Mouse (Mus musculus) MEL (cell line): ENCODE data around the gene Ppef2. TPM values are rescaled to one million over a fixed set of nuclear protein-coding genes. Genes with fewer than 3 reads are reported as not detected.
A peak's percentile ranks its signal among the peaks of the same experiment; 100 is the strongest.

ENCODE experiments used
- DNase-seq: peaks from one replicate; pipeline ENCODE4 v3.0.0; 2011; ENCODE audit warnings: low read depth, low spot score
- H3K27ac ChIP-seq: 2 replicates; pipeline ENCODE4 v1.5.1; 2012; ENCODE audit warnings: low read depth, mild to moderate bottlenecking, control low read depth, low read length, moderate library complexity; ENCODE audit not compliant: control insufficient read depth
- H3K27me3 ChIP-seq, 2 experiments: fragments of 150-350 bp in 1 of 2; sonication (generic) in 1 of 2; 2 replicates each; pipeline ENCODE4 v1.6.1; 2012; ENCODE audit warnings: low read length in 2 of 2, mild to moderate bottlenecking in 2 of 2, improper control_type of control experiment in 1 of 2, moderate library complexity in 1 of 2; ENCODE audit not compliant: insufficient read depth in 2 of 2, control insufficient read depth in 1 of 2
- H3K36me3 ChIP-seq, 2 experiments: 2 replicates each; pipeline ENCODE4 v1.6.1; 2012 to 2014; ENCODE audit warnings: low read length in 2 of 2, improper control_type of control experiment in 1 of 2, inconsistent platforms in 1 of 2, mild to moderate bottlenecking in 1 of 2; ENCODE audit not compliant: insufficient read depth in 2 of 2, control insufficient read depth in 1 of 2
- H3K4me1 ChIP-seq, 2 experiments: fragments of 150-350 bp in 1 of 2; sonication (generic) in 1 of 2; 2 replicates each; pipeline ENCODE4 v1.6.1; 2012; ENCODE audit warnings: low read length in 2 of 2, improper control_type of control experiment in 1 of 2, mild to moderate bottlenecking in 1 of 2; ENCODE audit not compliant: insufficient read depth in 2 of 2, control insufficient read depth in 1 of 2
- H3K4me3 ChIP-seq, 2 experiments: fragments of 150-350 bp in 1 of 2; sonication (generic) in 1 of 2; 2 replicates each; pipeline ENCODE4 v1.5.1; 2012; ENCODE audit warnings: low read depth in 2 of 2, low read length in 2 of 2, mild to moderate bottlenecking in 2 of 2, moderate library complexity in 2 of 2, control low read depth in 1 of 2, improper control_type of control experiment in 1 of 2; ENCODE audit not compliant: control insufficient read depth in 1 of 2, insufficient read depth in 1 of 2
- H3K79me2 ChIP-seq: 2 replicates; pipeline ENCODE4 v1.6.1; 2012; ENCODE audit warnings: mild to moderate bottlenecking, low read length, moderate library complexity; ENCODE audit not compliant: control insufficient read depth, poor library complexity, insufficient read depth
- H3K9ac ChIP-seq: 2 replicates; pipeline ENCODE4 v1.6.1; 2012; ENCODE audit warnings: low read depth, mild to moderate bottlenecking, control low read depth, low read length, moderate library complexity; ENCODE audit not compliant: control insufficient read depth, poor library complexity, severe bottlenecking
- H3K9me3 ChIP-seq: fragments of 150-350 bp; sonication (generic); replicated peaks from 2 replicates; pipeline ENCODE4 v1.6.1; 2012; ENCODE audit warnings: mild to moderate bottlenecking, low read length, improper control_type of control experiment, moderate library complexity; ENCODE audit not compliant: insufficient read depth
- BHLHE40 ChIP-seq: IDR thresholded peaks from 2 replicates; pipeline ENCODE4 v1.6.1; 2012; ENCODE audit warnings: low read depth, mild to moderate bottlenecking, inconsistent platforms, low read length, improper control_type of control experiment, borderline replicate concordance
- ELF1 ChIP-seq: IDR thresholded peaks from 2 replicates; pipeline ENCODE4 v1.6.1; 2014; ENCODE audit warnings: low read depth, mild to moderate bottlenecking, inconsistent platforms, low read length, improper control_type of control experiment, moderate library complexity
- ETS1 ChIP-seq: IDR thresholded peaks from 2 replicates; pipeline ENCODE4 v1.6.1; 2012; ENCODE audit warnings: low read depth, mild to moderate bottlenecking, inconsistent platforms, low read length, improper control_type of control experiment, moderate library complexity
- JUND ChIP-seq: IDR thresholded peaks from 2 replicates; pipeline ENCODE4 v1.6.1; 2011; ENCODE audit warnings: low read depth, mild to moderate bottlenecking, improper control_type of control experiment, low read length
- MAZ ChIP-seq: IDR thresholded peaks from 2 replicates; pipeline ENCODE4 v1.6.1; 2012; ENCODE audit warnings: low read depth, mild to moderate bottlenecking, inconsistent platforms, low read length, improper control_type of control experiment
- MYB ChIP-seq: IDR thresholded peaks from 2 replicates; pipeline ENCODE4 v1.6.1; 2011; ENCODE audit warnings: mild to moderate bottlenecking, low read depth, low read length, improper control_type of control experiment
- MYC ChIP-seq: IDR thresholded peaks from 2 replicates; pipeline ENCODE4 v1.6.1; 2011; ENCODE audit warnings: low read depth, mild to moderate bottlenecking, low read length, improper control_type of control experiment, moderate library complexity
- NELFE ChIP-seq: IDR thresholded peaks from 2 replicates; pipeline ENCODE4 v1.6.1; 2011; ENCODE audit warnings: low read depth, low read length, improper control_type of control experiment
- NRF1 ChIP-seq: IDR thresholded peaks from 2 replicates; pipeline ENCODE4 v1.6.1; 2014; ENCODE audit warnings: low read depth, mild to moderate bottlenecking, inconsistent platforms, low read length, improper control_type of control experiment, moderate library complexity; ENCODE audit not compliant: poor library complexity, insufficient read depth, severe bottlenecking
- RAD21 ChIP-seq: IDR thresholded peaks from 2 replicates; pipeline ENCODE4 v1.6.1; 2011; ENCODE audit warnings: mild to moderate bottlenecking, low read depth, low read length, improper control_type of control experiment
- SIN3A ChIP-seq: IDR thresholded peaks from 2 replicates; pipeline ENCODE4 v1.6.1; 2012; ENCODE audit warnings: low read length, improper control_type of control experiment, inconsistent platforms
- TAL1 ChIP-seq: IDR thresholded peaks from 2 replicates; pipeline ENCODE4 v1.6.1; 2012; ENCODE audit warnings: mild to moderate bottlenecking, inconsistent platforms, low read length, moderate library complexity, mixed read lengths
- TBP ChIP-seq: IDR thresholded peaks from 2 replicates; pipeline ENCODE4 v1.8.0; 2011; ENCODE audit warnings: low read depth, low read length, improper control_type of control experiment
- UBTF ChIP-seq: IDR thresholded peaks from 2 replicates; pipeline ENCODE4 v1.6.1; 2012; ENCODE audit warnings: low read depth, mild to moderate bottlenecking, inconsistent platforms, low read length, improper control_type of control experiment, moderate library complexity, borderline replicate concordance; ENCODE audit not compliant: insufficient read depth
- USF1 ChIP-seq: IDR thresholded peaks from 2 replicates; pipeline ENCODE4 v1.6.1; 2014; ENCODE audit warnings: low read depth, mild to moderate bottlenecking, inconsistent platforms, low read length, improper control_type of control experiment, moderate library complexity
- ZC3H11A ChIP-seq: IDR thresholded peaks from 2 replicates; pipeline ENCODE4 v1.6.1; 2012; ENCODE audit warnings: low read depth, mild to moderate bottlenecking, inconsistent platforms, low read length, improper control_type of control experiment
- ZKSCAN1 ChIP-seq: IDR thresholded peaks from 2 replicates; pipeline ENCODE4 v1.6.1; 2012; ENCODE audit warnings: low read depth, mild to moderate bottlenecking, inconsistent platforms, low read length, improper control_type of control experiment, moderate library complexity
- ZNF384 ChIP-seq: IDR thresholded peaks from 2 replicates; pipeline ENCODE4 v1.6.1; 2012; ENCODE audit warnings: low read depth, mild to moderate bottlenecking, inconsistent platforms, low read length, improper control_type of control experiment
- polyA plus RNA-seq, 2 experiments: library from polyadenylated mRNA; stranded (reverse) in 1 of 2; unstranded in 1 of 2; fragments of >175 nt in 1 of 2; fragments of >200 nt in 1 of 2; gene quantifications; 2 replicates each; pipeline versions ENCODE4 v1.2.1 to v1.2.4; 2012; ENCODE audit warnings: low replicate concordance in 2 of 2, low read depth in 1 of 2; ENCODE audit not compliant: insufficient read length in 2 of 2, insufficient read depth in 1 of 2, missing spikeins in 1 of 2
- total RNA-seq: library from RNA; depleted of rRNA; stranded (reverse); fragments of 300-350 nt; gene quantifications from 2 replicates; pipeline ENCODE4 v1.2.3, GENCODE M21; 2012

Ppef2 gene
- total and polyA plus RNA-seq, 3 experiments = 0.04 to 0.08 TPM; not detected in 1

- Histone ChIP-seq H3K4me1 (no peaks in the 10 kb centered on the region), H3K9ac (no peak overlapping the region), H3K4me3 (no peak overlapping the region), H3K27ac (no peak overlapping the region), H3K36me3 (no peaks in the 10 kb centered on the region), H3K79me2 (no peaks in the 10 kb centered on the region), H3K27me3 (no peaks in the 10 kb centered on the region), H3K9me3 (no peaks in the 10 kb centered on the region)
- DNase-seq = no peak
- no peak for TF ChIP-seq NELFE
- TF ChIP-seq MYB = no peak
- TF ChIP-seq ZNF384 = no peak
- TF ChIP-seq USF1 = no peak
Observed at GRCm38 (mm10) chr5:92270496-92270895, 14.4 kb upstream of the Ppef2 start.

- no peak overlapping the region for H3K27ac ChIP-seq
- H3K4me1 ChIP-seq = no peaks in the 10 kb centered on the region; a peak in 1 of 4 replicates
- H3K4me3 ChIP-seq = no peak overlapping the region
- no peaks in the 10 kb centered on the region for H3K36me3 ChIP-seq
- H3K9ac ChIP-seq = no peak overlapping the region
- no peaks in the 10 kb centered on the region for H3K9me3 ChIP-seq
- no peak for DNase-seq
- TF ChIP-seq SIN3A = no peak
- TF ChIP-seq NRF1 = no peak
- TF ChIP-seq ZKSCAN1 = no peak
- TF ChIP-seq USF1 = no peak
- TF ChIP-seq RAD21 = no peak
- TF ChIP-seq ZNF384 = no peak
- TF ChIP-seq TAL1 = no peak
- no peak for TF ChIP-seq ZC3H11A
- TF ChIP-seq UBTF = no peak
- no peak for TF ChIP-seq JUND
- no peaks in the 10 kb centered on the region for H3K79me2 ChIP-seq
- H3K27me3 ChIP-seq = no peaks in the 10 kb centered on the region
Observed at GRCm38 (mm10) chr5:92263761-92264359, 7.8 kb upstream of the Ppef2 start.

- no peak for DNase-seq
- H3K36me3 ChIP-seq = no peaks in the 10 kb centered on the region
- H3K79me2 ChIP-seq = no peaks in the 10 kb centered on the region
- H3K4me3 ChIP-seq = no peak overlapping the region
- no peak overlapping the region for H3K9ac ChIP-seq
- no peaks in the 10 kb centered on the region for H3K9me3 ChIP-seq
- no peak overlapping the region for H3K27ac ChIP-seq
- TF ChIP-seq ETS1 (peak; percentile 24; the same call in 1 of the 2 replicates), BHLHE40 (no peak), MYC (no peak), MAZ (no peak), SIN3A (no peak), TBP (no peak), ELF1 (no peak), ZNF384 (no peak)
- peaks cover 0 to under 1% of the 10 kb centered on the region in 2 experiments; a peak in 2 of 4 replicates for H3K4me1 ChIP-seq
- H3K27me3 ChIP-seq = no peaks in the 10 kb centered on the region
Observed at GRCm38 (mm10) chr5:92262646-92263045, 6.6 kb upstream of the Ppef2 start.
